Mouse (Mus musculus) heart, adult 8-10 months (tissue): Measurements from ENCODE around the gene Dohh. TPM values are rescaled to one million over a fixed set of nuclear protein-coding genes. Genes with fewer than 3 reads are reported as not detected.
A peak's percentile ranks its signal among the peaks of the same experiment; 100 is the strongest.

Experiments
- DNase-seq: peaks from one replicate; pipeline ENCODE4 v3.0.0; 2022; ENCODE audit warnings: low spot score
- total RNA-seq, 4 experiments: library from RNA; stranded (reverse); gene quantifications; 2 replicates each; pipeline ENCODE4 v1.2.4; 2022

Dohh gene
- total RNA-seq, 4 experiments from 2014 or later = 49.1 to 55.0 (median 53.8) TPM

DNA sequence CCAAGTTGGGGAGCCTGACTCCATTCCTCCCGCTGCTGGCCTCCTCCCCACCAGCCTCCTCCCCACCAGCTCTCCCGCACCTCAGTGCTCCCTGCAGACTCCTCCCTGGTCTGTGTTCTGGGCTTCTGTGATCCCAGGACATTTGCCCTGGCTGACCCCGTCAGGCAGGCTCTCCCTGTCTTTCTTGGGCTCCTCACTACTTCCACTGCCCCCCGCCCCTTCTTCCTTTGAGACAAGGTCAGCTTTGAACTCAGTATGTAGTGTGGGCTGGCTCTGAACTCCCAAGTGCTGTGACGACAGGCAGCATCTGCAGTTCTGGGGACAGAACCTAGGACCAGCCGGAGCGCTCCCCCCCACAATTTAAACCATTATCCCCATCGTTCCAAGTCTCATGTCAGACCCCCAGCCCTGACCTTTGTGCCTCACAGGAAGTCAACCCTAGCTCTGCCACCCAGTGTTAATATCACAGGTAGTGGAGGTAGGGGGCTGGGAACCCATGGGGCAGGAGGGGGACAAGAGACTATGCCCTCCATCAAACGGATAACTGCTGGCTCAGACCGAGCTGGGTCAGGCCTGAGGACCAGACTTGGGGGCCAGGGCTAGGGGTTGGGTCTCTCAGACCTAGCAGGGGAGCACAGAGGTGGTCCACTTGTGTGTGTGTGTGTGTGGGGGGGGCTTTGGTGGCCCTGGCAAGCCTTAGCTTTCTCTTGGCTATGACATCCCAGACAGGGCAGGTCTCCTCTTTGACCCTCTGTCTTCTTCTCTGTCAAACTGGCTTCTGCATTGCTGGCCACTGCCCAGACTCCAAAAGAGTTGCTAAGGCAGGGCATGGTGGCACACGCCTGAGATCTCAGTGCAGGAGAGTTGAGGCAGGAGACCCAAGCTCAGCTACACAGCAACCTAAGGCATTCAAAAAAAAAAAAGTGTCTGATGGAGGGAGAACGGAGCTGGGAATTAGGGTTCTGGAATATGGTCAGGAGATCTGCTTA lies 33.3 kb downstream of the Dohh start:
- no peak for DNase-seq

DNA sequence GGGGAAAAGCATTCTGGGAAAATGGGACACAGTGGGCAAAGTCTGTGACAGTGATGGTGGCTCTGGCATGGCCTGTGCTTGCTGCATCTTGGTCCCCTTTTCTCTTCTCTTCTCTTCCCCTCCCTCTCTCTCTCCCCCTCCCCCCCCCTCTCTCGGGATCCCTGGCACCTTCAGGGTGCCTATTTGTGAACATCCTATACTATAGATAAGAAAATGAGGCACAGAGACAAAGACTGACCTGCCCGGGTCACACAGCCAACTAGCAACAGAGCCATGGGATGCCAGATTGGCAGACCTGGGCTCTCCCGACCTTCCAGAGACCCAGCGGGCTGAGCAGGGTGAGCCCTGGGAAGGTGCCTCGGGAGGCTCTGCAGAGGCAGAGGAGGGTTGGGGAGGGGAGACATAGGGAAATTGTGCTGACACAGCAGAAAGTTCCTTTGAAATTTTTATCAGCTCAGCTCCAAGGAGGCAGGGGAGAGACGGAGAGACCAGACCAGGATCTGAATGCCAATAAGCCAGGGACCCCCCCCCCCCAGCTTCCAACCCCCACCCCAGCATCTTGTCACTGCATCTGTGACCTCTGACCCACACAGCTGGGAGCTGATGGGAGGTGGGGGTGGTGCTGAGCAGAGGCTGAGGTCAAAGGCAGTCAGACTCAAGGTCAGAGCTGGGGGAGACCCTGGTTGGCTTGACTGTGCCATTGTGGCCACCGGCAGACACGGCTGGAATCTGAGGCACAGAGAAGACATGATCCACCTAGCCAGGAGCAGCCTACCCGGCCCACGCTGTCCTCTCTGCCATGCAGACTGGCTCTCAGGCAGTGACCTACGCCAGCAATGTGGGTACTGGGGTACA lies 34.2 kb downstream of the Dohh start:
- no peak for DNase-seq

DNA sequence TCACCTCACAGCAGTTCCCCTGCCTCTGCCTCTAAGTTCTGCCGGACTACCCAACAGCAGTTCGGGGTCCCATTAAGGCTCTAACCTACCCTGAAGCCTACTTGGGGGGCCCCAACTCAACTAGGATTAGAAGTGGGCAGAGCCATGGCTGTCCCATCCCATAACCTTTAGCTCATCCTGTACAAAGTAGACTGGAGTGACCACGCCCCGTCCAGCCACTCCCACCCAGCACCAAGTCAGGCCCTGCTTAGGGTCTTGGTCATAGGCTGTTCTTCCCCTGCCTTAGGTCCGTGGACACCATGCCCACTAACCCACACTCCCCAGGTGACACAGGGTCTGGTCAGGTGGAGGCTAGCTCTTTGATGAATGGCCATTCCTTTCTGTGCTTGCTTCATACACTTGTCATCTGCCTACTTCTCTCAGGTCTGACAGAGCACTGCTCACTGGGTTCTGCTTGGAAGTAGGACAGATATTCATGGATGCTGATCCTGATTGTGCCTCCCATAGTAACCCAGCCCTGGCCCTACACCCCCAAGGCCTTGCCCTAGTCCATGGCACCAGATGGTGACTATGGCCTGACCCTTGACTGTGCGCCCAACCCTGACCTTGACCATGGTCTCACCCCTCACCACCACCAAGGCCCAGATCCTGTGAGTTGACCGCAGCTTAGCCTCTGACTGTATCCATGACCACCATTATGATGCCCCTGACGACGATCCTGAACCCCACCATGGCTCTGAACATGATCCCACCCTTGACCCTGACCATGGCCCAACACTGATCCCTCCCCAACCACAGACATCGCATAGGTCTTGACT lies 35.1 kb downstream of the Dohh start:
- no peak for DNase-seq

DNA sequence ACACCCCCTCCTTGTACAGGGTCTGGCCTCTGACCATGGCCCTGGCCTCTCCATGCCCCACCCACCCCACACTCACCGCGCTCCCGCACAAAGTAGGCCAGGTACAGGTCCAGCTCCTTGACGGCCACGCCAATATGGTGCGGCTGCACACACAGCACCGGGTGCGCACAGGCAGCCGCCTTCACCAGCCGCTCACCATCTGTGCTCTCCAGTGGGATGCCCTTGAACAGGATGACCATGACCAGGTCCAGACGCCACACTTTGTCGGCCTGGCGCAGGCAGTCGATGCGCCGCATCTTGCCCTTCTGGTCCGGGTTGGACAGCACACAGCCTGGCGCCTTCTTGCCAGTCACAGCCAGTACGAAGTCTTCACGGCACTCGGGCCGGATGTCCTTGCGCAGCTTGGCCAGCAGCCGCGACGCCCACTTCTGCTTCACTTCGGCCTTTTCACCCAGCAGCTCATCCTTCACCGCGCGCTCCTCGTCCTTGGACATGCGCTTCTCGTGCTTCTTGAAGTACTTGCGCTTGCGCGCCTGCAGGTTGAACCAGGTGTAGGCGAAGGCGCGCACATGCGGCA lies 36.1 kb downstream of the Dohh start:
- no peak for DNase-seq

DNA sequence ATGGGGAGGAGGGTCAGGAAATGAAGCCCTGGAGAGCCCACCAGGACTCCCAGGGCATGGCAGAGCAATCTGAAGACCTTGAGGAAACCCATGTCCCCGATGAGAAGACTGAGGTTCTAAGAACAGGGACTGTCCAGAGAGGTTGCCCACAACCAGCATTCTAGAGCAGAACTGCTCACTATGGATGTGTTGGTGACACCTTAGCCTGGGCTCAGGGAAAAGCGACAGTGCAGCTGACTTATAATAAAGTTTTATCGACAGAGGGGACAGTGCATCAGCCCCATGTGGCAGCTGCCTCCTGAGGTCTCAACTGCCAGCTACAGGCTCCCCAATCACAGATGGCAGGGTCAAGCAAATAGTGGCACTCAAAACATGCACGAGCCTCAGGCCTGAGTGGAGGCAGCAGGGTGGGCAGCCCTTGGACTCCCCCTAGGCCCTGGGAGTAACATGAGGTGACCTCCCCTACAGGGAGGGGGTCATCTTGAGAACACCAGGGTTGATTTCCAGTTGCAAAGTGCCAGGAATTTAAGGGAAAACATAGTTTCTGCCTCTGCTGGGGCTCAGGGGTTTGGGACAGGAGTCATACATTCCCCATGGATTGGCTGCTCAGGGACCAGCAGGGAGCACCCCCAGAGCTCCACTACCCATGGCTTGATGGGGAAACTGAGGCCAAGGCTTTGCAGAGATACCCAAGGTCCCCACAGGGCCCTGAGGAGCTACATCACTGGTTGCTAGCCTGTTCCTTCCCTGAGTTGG lies 37.0 kb downstream of the Dohh start:
- DNase-seq = no peak

DNA sequence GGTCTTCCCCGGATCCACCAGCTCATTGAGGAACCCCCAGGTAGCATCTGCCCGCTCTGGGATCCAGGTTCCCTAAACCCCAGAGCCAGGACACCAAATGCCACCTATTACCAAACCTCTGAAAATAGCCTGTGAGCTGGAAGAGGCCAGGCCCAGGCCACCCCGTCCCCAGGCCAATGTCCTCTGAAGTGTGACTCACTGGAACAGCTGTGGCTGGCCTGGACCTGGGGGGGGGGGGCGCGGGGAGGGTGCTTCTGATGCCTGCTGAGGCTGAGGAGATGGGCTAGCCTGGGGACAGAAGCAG lies 37.5 kb downstream of the Dohh start:
- no peak for DNase-seq

DNA sequence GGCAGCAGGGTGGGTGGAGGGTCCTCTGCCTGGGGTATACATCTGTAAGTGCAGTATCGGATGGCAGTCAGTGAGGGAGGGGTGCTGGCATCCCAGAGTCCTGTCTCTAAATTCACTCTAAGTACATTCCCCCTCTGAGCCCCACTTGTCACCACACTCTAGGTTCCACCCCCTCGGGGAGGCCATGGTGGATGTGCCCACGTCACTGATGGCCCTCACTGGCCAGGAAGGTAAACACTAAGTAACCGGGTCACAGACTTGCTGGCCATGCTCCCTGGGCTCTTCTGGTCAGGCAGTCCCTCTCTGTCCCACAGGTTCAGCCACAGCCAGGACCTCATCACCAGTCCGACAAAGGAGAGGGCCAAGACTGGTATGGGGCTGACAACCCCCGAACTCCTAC lies 38.0 kb downstream of the Dohh start:
- DNase-seq = no peak

DNA sequence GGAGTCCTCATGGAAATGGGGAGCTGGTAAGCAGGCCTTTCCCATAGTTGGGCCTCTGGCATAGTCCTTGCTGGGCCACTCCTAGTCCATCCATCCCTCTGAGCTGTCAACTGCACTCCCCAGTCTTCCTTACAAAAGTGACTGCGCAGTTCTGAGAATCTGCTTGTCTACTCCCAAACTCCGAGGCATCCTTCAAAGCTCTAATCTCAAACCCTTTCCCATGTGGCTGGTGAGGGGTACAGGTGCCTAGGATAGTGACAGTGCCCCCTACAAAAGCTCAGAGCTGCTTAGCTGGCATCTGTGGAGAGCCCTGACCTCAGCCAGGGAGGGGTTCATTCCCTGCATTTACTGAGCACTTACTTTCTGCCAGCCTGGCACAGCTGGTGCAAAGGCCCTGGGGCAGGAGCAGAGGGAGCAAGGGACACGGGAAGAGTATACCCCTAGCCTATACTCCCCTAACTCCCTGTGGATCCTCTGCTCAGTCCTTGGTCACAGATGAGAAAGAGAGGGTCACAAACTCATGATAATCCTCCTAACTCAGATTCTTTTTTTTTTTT lies 38.5 kb downstream of the Dohh start:
- no peak for DNase-seq

DNA sequence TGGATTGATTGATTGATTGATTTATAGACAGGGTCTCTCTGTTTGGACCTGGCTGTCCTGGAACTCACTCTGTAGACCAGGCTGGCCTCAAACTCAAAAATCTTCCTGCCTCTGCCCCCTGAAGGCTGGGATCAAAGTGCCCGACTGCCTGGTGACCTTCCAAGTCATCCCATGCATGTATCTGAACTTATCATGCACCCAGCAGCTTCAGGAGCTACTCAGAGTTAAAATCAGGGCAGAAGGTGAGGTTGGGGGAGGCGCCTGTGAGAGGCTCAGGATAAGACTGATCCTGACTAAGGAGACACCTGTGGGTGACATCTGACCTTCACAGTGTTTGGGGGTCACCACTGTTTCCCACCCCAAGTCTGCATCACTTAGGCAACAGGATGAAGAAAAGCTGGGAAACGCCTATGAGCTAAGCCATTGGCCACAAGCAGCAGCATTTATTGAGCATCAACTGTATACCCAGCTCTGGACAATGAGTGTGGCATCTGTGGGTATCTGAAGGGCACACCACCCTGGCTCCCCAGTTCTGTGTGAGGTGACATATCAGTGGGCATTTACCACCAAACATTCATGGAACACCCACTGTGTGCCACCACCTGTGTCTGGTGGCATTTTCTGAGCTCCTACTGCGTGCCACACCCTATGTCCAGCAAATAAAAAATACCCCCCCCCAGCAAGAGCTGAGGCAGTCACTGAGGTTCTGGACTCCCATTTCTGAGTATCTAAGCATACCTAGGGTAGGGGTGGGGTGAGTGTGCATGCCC lies 39.4 kb downstream of the Dohh start:
- DNase-seq = no peak

DNA sequence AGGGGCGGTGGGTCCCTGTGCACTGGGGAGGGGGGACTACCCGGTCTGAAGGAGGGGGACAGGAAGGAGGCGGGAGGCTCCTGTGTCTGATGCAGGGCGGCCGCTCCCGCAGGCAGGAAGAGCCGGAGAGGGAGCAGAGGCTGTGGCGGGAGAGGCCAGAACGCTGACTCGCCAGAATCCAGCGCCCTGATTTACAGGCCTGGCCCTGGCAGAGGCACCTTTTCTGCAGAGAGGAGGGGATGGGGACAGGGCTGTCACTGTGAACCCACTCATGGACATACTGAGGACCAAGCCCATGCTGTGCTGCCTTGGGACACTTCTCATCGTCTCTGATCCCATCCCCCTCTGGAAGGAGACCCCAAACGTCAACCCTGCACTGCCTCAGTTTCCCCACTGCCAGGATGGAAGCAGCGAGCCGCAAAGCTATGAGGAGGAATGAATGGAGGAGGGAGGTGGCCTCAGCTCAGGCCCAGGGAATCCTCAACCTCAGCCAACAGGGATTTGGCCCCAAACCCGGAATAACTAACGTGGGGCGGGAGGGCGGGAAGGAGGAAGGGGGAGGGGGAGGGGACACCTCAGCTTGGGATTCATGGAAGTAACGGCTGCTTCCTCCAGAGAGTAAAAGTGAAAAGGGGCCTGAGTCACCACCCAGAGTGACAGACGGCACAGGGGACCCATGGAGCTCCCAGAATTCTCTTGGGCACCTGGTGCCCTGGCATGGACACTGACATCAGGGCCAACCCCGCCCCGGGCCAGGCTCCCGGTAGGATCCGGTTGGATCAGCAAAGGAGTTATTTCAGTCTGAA lies 40.2 kb downstream of the Dohh start:
- DNase-seq = peak; percentile 78

DNA sequence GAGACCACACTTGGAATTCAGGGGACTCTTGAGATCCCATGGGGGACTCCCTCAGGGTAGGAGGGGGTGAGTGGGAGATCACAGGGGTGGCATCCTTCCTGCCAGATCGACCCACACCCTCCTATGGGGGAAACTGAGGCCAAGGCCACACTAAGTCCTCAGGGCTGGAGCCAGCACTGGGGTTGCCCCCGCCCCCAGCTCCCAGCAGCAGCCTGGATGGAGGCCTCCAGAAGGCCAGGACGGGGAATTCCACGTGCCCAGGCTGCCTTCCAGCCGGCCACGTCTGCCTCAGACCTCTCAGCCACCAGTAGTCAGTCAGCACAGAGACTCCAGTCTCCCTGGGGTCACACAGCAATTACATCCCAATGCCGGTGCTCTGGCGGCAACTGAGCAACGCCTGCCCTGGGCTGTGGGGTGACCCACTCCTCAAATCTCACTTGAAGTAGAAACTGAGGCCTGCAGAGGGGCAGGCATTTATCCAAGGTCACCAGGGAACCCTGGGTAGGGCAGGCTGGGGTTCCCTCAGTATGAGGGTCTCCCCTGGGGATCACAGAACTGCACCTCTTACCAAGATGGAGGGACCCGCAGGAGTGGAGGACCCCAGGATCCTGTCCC lies 41.1 kb downstream of the Dohh start:
- DNase-seq = no peak

DNA sequence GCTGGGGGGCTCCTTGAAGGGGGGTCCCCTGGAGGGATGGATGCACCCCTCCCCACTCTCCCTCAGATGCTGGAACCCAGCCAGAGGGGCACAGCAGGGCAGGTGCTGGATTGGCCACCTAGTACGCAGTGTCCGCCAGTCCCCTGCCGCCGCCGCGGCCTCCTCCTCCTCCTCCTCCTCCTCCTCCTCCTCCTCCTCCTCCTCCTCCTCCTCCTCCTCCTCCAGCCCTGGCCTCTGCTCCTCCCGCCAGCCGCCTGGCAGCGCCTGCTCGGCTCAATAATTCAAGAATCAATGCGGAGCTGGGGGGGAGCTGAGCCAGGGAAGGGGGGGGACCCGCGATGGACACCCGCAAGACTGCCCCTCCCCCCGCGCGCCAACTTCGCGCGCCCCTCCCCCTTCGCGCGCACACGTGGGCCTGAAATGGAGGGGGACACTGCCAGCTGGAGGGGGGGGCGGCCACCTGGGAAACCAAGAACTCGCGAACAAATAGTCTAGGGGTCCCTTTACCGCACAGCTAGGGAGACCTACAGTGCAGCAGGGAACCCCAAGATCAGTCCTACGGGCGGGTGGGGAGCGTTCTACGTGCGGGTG lies 41.9 kb downstream of the Dohh start:
- no peak for DNase-seq

DNA sequence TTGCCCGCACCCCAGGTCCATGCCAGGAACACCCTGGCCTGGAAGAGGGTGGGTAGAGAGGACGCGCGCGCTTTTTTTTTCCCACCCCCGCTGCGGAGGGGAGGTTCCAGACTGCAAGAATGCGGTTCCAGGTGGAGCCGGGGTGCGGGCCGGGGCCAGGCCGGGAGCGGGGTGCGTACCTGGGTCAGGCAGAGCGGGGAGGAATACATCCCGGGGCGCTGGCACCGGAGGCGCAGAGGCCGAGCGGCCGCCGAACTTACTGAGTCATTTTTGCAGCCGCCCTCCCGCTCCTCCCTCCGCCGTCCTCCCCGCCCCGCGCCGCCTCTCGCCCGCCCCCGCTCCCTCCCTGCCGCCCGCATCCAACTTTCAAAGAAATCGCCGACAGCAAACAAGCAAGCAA lies 42.7 kb downstream of the Dohh start:
- no peak for DNase-seq

DNA sequence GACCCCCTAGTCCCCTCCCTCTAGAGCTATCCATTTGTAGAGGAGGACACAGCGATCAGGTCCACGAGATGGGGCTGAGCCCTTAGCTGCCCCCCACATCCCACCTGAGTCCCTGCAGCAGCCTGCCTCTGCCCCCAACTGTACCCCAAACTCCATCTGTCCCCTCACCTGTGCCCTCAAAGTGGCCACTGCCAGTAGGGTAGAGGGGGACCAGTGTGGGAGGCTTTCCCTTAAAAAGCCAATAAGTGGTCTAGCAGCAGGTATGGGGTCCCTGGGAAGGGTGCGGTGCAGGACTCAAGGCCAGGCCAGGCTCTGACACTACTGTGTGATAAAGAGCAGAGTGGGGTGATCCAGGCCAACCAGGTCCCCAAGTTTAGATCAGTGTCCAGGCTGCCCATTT lies 43.1 kb downstream of the Dohh start:
- DNase-seq = no peak

DNA sequence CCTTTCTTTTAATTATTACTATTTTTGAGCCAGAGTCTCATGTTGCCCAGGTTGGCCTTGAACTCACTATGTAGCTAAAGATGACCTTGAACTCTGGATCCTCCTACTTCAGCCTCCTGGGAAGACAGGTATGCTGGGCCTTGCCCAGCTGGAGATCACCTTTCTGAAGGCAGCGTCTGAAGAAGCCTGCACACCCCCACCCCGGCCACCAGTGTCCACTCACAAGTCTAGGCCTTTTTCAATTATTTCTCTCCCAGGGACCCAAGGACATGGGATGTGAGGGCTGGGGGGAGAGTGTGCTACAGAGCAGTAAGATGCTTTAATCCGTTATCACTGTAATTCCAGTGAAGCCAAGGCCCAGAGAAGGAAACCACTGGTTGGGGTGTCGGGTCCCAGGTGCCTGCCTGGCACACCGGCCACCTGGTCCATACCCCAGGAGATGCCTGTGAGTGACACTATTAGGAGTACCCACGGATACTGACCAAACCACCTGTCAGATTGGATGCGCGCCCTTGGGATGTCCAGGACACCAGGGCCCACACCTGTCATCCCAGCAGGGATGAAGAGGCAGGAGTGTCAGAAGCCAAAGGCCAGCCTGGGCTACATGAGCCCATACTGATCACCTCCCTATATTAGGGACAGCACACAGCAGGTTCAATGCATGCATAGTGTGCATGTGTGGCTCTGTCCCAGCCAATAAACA lies 43.7 kb downstream of the Dohh start:
- DNase-seq = no peak

DNA sequence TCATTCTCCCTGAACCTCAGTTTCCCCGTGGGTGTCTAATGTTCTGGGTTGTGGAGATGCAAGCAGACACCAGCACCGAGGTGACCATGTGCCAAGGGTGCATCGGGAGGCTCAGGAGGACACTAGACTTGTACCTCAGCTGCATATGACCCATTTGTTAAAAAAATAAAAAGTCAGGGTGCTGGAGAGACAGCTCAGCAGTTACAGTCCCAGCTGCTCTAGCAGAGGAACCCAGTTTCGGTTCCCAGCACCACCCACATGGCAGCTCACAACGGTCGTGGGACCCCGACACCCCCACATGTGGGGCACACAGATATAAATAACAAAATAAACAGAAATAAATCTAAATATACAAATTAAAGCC lies 44.3 kb downstream of the Dohh start:
- no peak for DNase-seq

DNA sequence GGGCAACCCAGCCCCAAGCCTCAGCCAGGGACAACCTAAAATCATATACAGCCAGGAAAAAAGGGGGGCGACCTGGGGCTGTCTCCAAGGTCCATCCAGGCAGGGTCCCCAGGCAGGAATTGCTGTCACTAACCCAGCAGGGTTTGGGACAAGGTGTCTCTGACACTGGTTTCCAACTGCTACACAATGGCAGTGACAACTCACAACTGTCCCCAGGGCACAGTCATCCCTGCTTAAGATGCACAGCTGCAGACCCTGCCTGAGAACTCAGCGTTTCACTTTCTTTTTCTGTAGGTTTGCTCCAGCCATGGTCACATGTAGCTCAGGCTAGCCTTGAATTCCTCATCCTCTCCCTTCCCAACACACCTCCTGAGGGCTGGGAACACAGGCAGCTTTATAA lies 44.9 kb downstream of the Dohh start:
- no peak for DNase-seq
